19 mouse cellular contexts compared by ENCODE assay signal in genomic region chr11:43820552-43821460, GRCm38 (mm10).
DNase-seq lines count a peak whose midpoint lies in the region; ATAC-seq and TF ChIP-seq lines count a peak whose summit lies in the region.
"Had no signal": no experiment of that assay in that cellular context is flagged by ENCODE, and none has a peak within 500 bp of the region (broad histone marks: within the 10 kb centered on the region; RNA-seq: fewer than 3 reads in every experiment).

No protein-coding gene starts in this region.

- H3K27me3 ChIP-seq in Patski, result no peaks in the 10 kb centered on the region
- H3K27me3 ChIP-seq in heart, embryonic 12.5 days (replicated peaks), result no peaks in the 10 kb centered on the region
- no peaks in the 10 kb centered on the region for H3K27me3 ChIP-seq in midbrain, embryonic 10.5 days (ENCODE audit: low read depth, poor library complexity, severe bottlenecking)
- H3K27me3 ChIP-seq: limb, embryonic 12.5 days had no signal

- intact Hi-C loops in heart, postnatal 25 days (cut with DNase I), result no loop called here
- intact Hi-C loops in heart, postnatal 14 days (cut with DNase I), result no loop called here

- peaks cover 28% of the 10 kb centered on the region for H3K4me1 ChIP-seq in heart, embryonic 12.5 days (replicated peaks)
- no peaks in the 10 kb centered on the region for H3K4me1 ChIP-seq in midbrain, embryonic 10.5 days
- H3K4me1 ChIP-seq: limb, embryonic 12.5 days had no signal

- WGBS in heart, embryonic 12.5 days, result 32% methylated on average over 11 of the region's 11 CpGs
- WGBS in midbrain, embryonic 10.5 days, result 77% methylated on average over 11 of the region's 11 CpGs

- no peak overlapping the region for H3K9ac ChIP-seq in heart, embryonic 12.5 days
- H3K9ac ChIP-seq: forebrain, postnatal 0 days; limb, embryonic 12.5 days; liver, embryonic 14.5 days had no signal

- in situ Hi-C loops in Patski (cut with MboI; ENCODE audit: low pct_unique_long_range_greater_than_20kb), result no loop called here

- no peaks in the 10 kb centered on the region for H3K36me3 ChIP-seq in heart, embryonic 12.5 days
- no peaks in the 10 kb centered on the region for H3K36me3 ChIP-seq in midbrain, embryonic 10.5 days
- H3K36me3 ChIP-seq: forebrain, embryonic 10.5 days; G1E; limb, embryonic 12.5 days had no signal

- H3K9me3 ChIP-seq in heart, embryonic 12.5 days (replicated peaks), result no peaks in the 10 kb centered on the region
- no peaks in the 10 kb centered on the region for H3K9me3 ChIP-seq in midbrain, embryonic 10.5 days (replicated peaks)
- H3K9me3 ChIP-seq: forebrain, embryonic 10.5 days; G1E; limb, embryonic 12.5 days had no signal

- peak; percentile 92 for ATAC-seq in Patski
- peak; percentile 73 for ATAC-seq in heart, embryonic 12.5 days (ENCODE audit: insufficient number of reproducible peaks, low FRiP score)
- ATAC-seq: forebrain, postnatal 0 days; hindbrain, embryonic 16.5 days had no signal

- POLR2A ChIA-PET in Patski (lab: Charles Lee), result interaction anchor here (0.6 to 1.3 kb wide), 3 partner anchors 17 to 1155 kb away, joined by 3 to 5 read pairs (median 3); no protein-coding TSS in a partner anchor

- peak overlapping the region; percentile 86 for H3K27ac ChIP-seq in heart, embryonic 12.5 days (ENCODE audit: poor library complexity, severe bottlenecking)
- no peak overlapping the region for H3K27ac ChIP-seq in midbrain, embryonic 10.5 days (replicated peaks)
- H3K27ac ChIP-seq: forebrain, embryonic 10.5 days; limb, embryonic 12.5 days; liver, embryonic 14.5 days had no signal

- TF ChIP-seq CTCF in Patski (IDR thresholded peaks at IDR 0.05), result no peak

- DNase-seq in heart, adult 11 months, result peak; percentile 97
- no peak for DNase-seq in heart, postnatal 25 days (ENCODE audit: low spot score)
- peak; percentile 79 for DNase-seq in Patski (ENCODE audit: low read depth, low spot score)
- peak; percentile 15 to 43 for DNase-seq in heart, postnatal 14 days
- no peak for DNase-seq in frontal cortex, postnatal 25 days (ENCODE audit: low spot score in 2 of 2)
- no peak for DNase-seq in midbrain, embryonic 10.5 days (ENCODE audit: low spot score)
- DNase-seq in spleen, adult 18-20 months, result no peak
- DNase-seq: cerebellum, adult 2 months; cerebellum, postnatal 36 days; forebrain, postnatal 0 days; kidney, adult 11 months; right cerebral cortex, postnatal 25 days; thymus, postnatal 14 days had no signal

- no peak overlapping the region for H3K4me3 ChIP-seq in heart, embryonic 12.5 days
- no peak overlapping the region for H3K4me3 ChIP-seq in midbrain, embryonic 10.5 days
- H3K4me3 ChIP-seq: forebrain, embryonic 10.5 days; limb, embryonic 12.5 days had no signal

- CTCF ChIA-PET in Patski (lab: Charles Lee), result no interaction called here

- peak overlapping the region; percentile 36 for H3K4me2 ChIP-seq in heart, embryonic 12.5 days
- H3K4me2 ChIP-seq: limb, embryonic 12.5 days had no signal

Comparison
In these comparisons a context has a peak if more than half of its experiments do, and no peak if none do; other contexts are left out.
1. DNase-seq: peak in heart, adult 11 months (single experiment), Patski (single experiment) and heart, postnatal 14 days (2 of 2); none in heart, postnatal 25 days (single experiment), frontal cortex, postnatal 25 days (0 of 2), midbrain, embryonic 10.5 days (single experiment) and spleen, adult 18-20 months (0 of 2).